Comparison of ENCODE assay signal across 29 mouse cellular contexts in the genomic region with DNA sequence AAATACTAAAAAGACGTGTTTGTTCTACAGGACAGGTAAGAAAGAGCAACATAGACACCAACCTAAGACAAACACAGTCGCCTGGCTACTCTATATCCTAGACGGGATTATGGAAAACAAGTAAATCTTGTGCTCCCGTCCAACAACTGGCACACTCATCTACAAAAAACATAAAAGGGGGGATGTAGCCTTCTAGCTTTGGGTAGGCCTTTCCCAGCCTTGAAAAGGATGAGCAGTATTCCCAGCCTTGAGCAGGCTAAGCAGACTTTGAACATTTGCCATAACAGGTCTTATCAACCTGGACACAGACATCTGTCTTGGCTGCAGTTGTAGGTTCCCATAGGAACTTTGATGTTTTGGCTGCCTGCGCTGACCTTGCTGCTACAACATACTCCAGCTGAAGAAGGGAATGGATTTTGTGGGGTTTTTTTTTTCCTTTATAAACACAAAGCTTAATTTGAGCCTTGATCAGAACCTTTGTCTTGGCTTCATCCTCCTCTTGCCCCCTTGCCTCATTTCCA. TPM values are rescaled to one million over a fixed set of nuclear protein-coding genes. Genes with fewer than 3 reads are reported as not detected.
A peak's percentile ranks its signal among the peaks of the same experiment; 100 is the strongest.
DNase-seq lines count a peak whose midpoint lies in the region; TF ChIP-seq lines count a peak whose summit lies in the region.
"Had no signal": no experiment of that assay in that cellular context is flagged by ENCODE, and none has a peak within 500 bp of the region (broad histone marks: within the 10 kb centered on the region; RNA-seq: fewer than 3 reads in every experiment).

No protein-coding gene starts in this region.

- H3K9ac ChIP-seq in MEL (ENCODE audit: control insufficient read depth, low read depth, low read length, poor library complexity, severe bottlenecking): no peak overlapping the region
- H3K9ac ChIP-seq: embryonic facial prominence, embryonic 12.5 days; embryonic facial prominence, embryonic 15.5 days; forebrain, postnatal 0 days; hindbrain, embryonic 13.5 days had no signal

- H3K27ac ChIP-seq in MEL (ENCODE audit: control insufficient read depth, low read depth, low read length): no peak overlapping the region
- H3K27ac ChIP-seq: embryonic facial prominence, embryonic 12.5 days; embryonic facial prominence, embryonic 15.5 days; gastrocnemius, adult 2 months; hindbrain, embryonic 10.5 days; hindbrain, embryonic 13.5 days had no signal

- no peaks in the 10 kb centered on the region for H3K27me3 ChIP-seq in MEL (ENCODE audit: control insufficient read depth in 1 of 2, insufficient read depth in 2 of 2, low read length in 2 of 2)
- H3K27me3 ChIP-seq: CH12.LX; embryonic facial prominence, embryonic 12.5 days; embryonic facial prominence, embryonic 15.5 days; hindbrain, embryonic 13.5 days had no signal

- TF ChIP-seq EP300 in MEL (IDR thresholded peaks at IDR 0.05; ENCODE audit: low read depth in 1 of 2, low read length in 2 of 2): no peak

- H3K4me3 ChIP-seq in MEL (ENCODE audit: control insufficient read depth in 1 of 2, insufficient read depth in 1 of 2, low read depth in 2 of 2, low read length in 2 of 2): no peak overlapping the region
- H3K4me3 ChIP-seq: embryonic facial prominence, embryonic 12.5 days; embryonic facial prominence, embryonic 15.5 days; gastrocnemius, adult 2 months; hindbrain, embryonic 10.5 days; hindbrain, embryonic 13.5 days had no signal

- H3K4me1 ChIP-seq in MEL (ENCODE audit: control insufficient read depth in 1 of 2, insufficient read depth in 2 of 2, low read length in 2 of 2): peaks cover 0 to 9% of the 10 kb centered on the region in 2 experiments; a peak in 2 of 4 replicates
- H3K4me1 ChIP-seq: embryonic facial prominence, embryonic 12.5 days had no signal

- no peaks in the 10 kb centered on the region for H3K79me2 ChIP-seq in MEL (ENCODE audit: control insufficient read depth, insufficient read depth, low read length, poor library complexity)

- H3K9me3 ChIP-seq in MEL (replicated peaks; ENCODE audit: insufficient read depth, low read length): no peaks in the 10 kb centered on the region
- H3K9me3 ChIP-seq: embryonic facial prominence, embryonic 12.5 days; embryonic facial prominence, embryonic 15.5 days; hindbrain, embryonic 10.5 days; hindbrain, embryonic 13.5 days had no signal

- TF ChIP-seq POLR2A in MEL (IDR thresholded peaks at IDR 0.05; ENCODE audit: control insufficient read depth in 1 of 2, insufficient read depth in 1 of 2, low read depth in 1 of 2, low read length in 2 of 2, poor library complexity in 1 of 2): no peak

- DNase-seq in adrenal gland, adult 2 months: peak; percentile 45
- no peak for DNase-seq in adrenal gland, adult 8-10 months
- DNase-seq in heart, postnatal 10 days: peak; percentile 27 to 40
- DNase-seq in heart, adult 9 months (ENCODE audit: low spot score in 2 of 2): no peak
- DNase-seq in MEL (ENCODE audit: low read depth, low spot score): no peak
- DNase-seq in adrenal gland, postnatal 36 days: peak; percentile 20 to 47
- DNase-seq in thymus, postnatal 36 days: no peak
- DNase-seq: B cell, adult 2 months; cerebellum, adult 11 months; cerebellum, adult 2 months; cerebellum, adult 9-11 months; cerebellum, postnatal 25 days; forebrain, postnatal 0 days; gastrocnemius, adult 2 months; gastrocnemius, postnatal 14 days; heart, postnatal 36 days; kidney, adult 18-20 months had no signal

- peaks cover 0 to 15% of the 10 kb centered on the region in 2 experiments; a peak in 2 of 4 replicates for H3K36me3 ChIP-seq in MEL (ENCODE audit: control insufficient read depth in 1 of 2, insufficient read depth in 2 of 2, low read length in 2 of 2)
- H3K36me3 ChIP-seq: embryonic facial prominence, embryonic 12.5 days; embryonic facial prominence, embryonic 15.5 days; G1E; hindbrain, embryonic 10.5 days; hindbrain, embryonic 13.5 days had no signal

- TF ChIP-seq RAD21 in MEL (IDR thresholded peaks at IDR 0.05; ENCODE audit: low read depth, low read length): no peak

- TF ChIP-seq CTCF in MEL (IDR thresholded peaks at IDR 0.05 in 2 of 3, conservative IDR thresholded peaks at IDR 0.05 in 1 of 3; ENCODE audit: control insufficient read depth in 1 of 3, insufficient read depth in 1 of 3, low read depth in 2 of 3, low read length in 3 of 3, poor library complexity in 1 of 3, severe bottlenecking in 1 of 3): no peak

- intact Hi-C loops in heart, postnatal 10 days (cut with DNase I): no loop called here

TF ChIP-seq in MEL, 35 proteins besides CTCF, POLR2A, EP300 and RAD21:
- TF ChIP-seq USF2 (IDR thresholded peaks at IDR 0.05; ENCODE audit: borderline replicate concordance in 1 of 2, insufficient read depth in 1 of 2, low read depth in 1 of 2, low read length in 2 of 2) (no peak), ELF1 (IDR thresholded peaks at IDR 0.05; ENCODE audit: low read depth, low read length) (no peak), MEF2A (IDR thresholded peaks at IDR 0.05; ENCODE audit: extremely low read depth, insufficient replicate concordance, low read depth, low read length, poor library complexity, severe bottlenecking) (no peak), TAL1 (IDR thresholded peaks at IDR 0.05; ENCODE audit: low read length) (peak; percentile 44), RCOR1 (IDR thresholded peaks at IDR 0.05; ENCODE audit: low read depth, low read length) (no peak), TCF12 (IDR thresholded peaks at IDR 0.05; ENCODE audit: low read depth, low read length) (0 out of 2 replicates have a peak, but pooled peaks have one; percentile 5), SIN3A (IDR thresholded peaks at IDR 0.05; ENCODE audit: low read length) (no peak)

RNA-seq across cellular contexts. Expression of gene Nqo2, which starts 23.1 kb away (rescaled TPM):
- total RNA-seq in adrenal gland, adult 2 months (2021): 10 to 100 TPM; 40.9 to 64.5 TPM
- polyA plus RNA-seq in adrenal gland, adult 2 months (2012; rRNA removed): 2.9 and 4.0 TPM in 2 replicates
- total RNA-seq in adrenal gland, adult 8-10 months (2022): 10 to 100 TPM; 38.0 to 67.6 (median 52.9) TPM
- 10 to 100 TPM; 24.2 to 26.3 TPM for total RNA-seq in heart, postnatal 10 days (2021)
- total RNA-seq in MEL (2012; rRNA removed): 3.0 and 3.7 TPM in 2 replicates
- 1 to 10 TPM in 1 of 2 experiments, not detected in 1; 7.6 TPM for polyA plus RNA-seq in MEL (2012; ENCODE audit: insufficient read depth in 1 of 2, insufficient read length in 2 of 2, low read depth in 1 of 2, low replicate concordance in 2 of 2, missing spikeins in 1 of 2)
- total RNA-seq in adrenal gland, postnatal 36 days (2021): 10 to 100 TPM; 30.1 to 69.5 TPM

RNA-seq across cellular contexts. Expression of gene Serpinb6c, which starts 35.8 kb away (rescaled TPM):
- under 1 TPM; 0.63 to 0.66 TPM for total RNA-seq in adrenal gland, adult 2 months (2021)
- polyA plus RNA-seq in adrenal gland, adult 2 months (2012; rRNA removed): not detected in 2 replicates
- under 1 TPM in 3 of 4 experiments, not detected in 1; 0.38 to 0.91 (median 0.61) TPM for total RNA-seq in adrenal gland, adult 8-10 months (2022)
- total RNA-seq in heart, postnatal 10 days (2021): under 1 TPM in 1 of 2 experiments, not detected in 1; 0.19 TPM
- total RNA-seq in MEL (2012; rRNA removed): not detected in 2 replicates
- polyA plus RNA-seq in MEL (2012; ENCODE audit: insufficient read depth in 1 of 2, insufficient read length in 2 of 2, low read depth in 1 of 2, low replicate concordance in 2 of 2, missing spikeins in 1 of 2): not detected
- total RNA-seq in adrenal gland, postnatal 36 days (2021): under 1 TPM in 1 of 2 experiments, not detected in 1; 0.36 TPM
- total RNA-seq: CH12.LX; common myeloid progenitor, adult 5-6 weeks; G1E; heart, adult 18-20 months; heart, postnatal 36 days had no signal
- polyA plus RNA-seq: G1E; heart, embryonic 11.5 days; heart, embryonic 14.5 days; heart, postnatal 0 days; hindbrain, embryonic 10.5 days; inflammation-experienced regulatory T-cells, adult 6 months had no signal

Comparison
In these comparisons a context has a peak if more than half of its experiments do, and no peak if none do; other contexts are left out.
1. DNase-seq: peak in adrenal gland, adult 2 months (single experiment), heart, postnatal 10 days (2 of 2) and adrenal gland, postnatal 36 days (2 of 2); none in adrenal gland, adult 8-10 months (single experiment), heart, adult 9 months (0 of 2), MEL (single experiment) and thymus, postnatal 36 days (0 of 2).